Mouse (Mus musculus): Measurements from ENCODE around the gene Stxbp2. TPM values are rescaled to one million over a fixed set of nuclear protein-coding genes. Genes with fewer than 3 reads are reported as not detected.

Stxbp2 gene
- polyA plus RNA-seq, 1 experiment from 2014 or later = 29.3 TPM

Other genes starting within 250 kb of the Stxbp2 start
- 13.4 and 14.2 TPM in 2 replicates for gene Arhgef18, start 237.9 kb upstream of the Stxbp2 start, polyA plus RNA-seq (2016; fragmentation: Nextera tagmentation; extraction: Ambion mirVana)
- 3.7 and 4.4 TPM in 2 replicates for gene Pex11g, start 163.3 kb upstream of the Stxbp2 start, polyA plus RNA-seq (2016; fragmentation: Nextera tagmentation; extraction: Ambion mirVana)
- not detected in 2 replicates for gene Tex45, start 160.1 kb upstream of the Stxbp2 start, polyA plus RNA-seq (2016; fragmentation: Nextera tagmentation; extraction: Ambion mirVana)
- 69.3 and 78.4 TPM in 2 replicates for gene Zfp358, start 137.8 kb upstream of the Stxbp2 start, polyA plus RNA-seq (2016; fragmentation: Nextera tagmentation; extraction: Ambion mirVana)
- 68.5 and 72.4 TPM in 2 replicates for gene Mcoln1, start 130.5 kb upstream of the Stxbp2 start, polyA plus RNA-seq (2016; fragmentation: Nextera tagmentation; extraction: Ambion mirVana)
- gene Pnpla6, start 115.6 kb upstream of the Stxbp2 start, polyA plus RNA-seq (2016; fragmentation: Nextera tagmentation; extraction: Ambion mirVana) = 22.7 and 24.2 TPM in 2 replicates
- gene C330021F23Rik, start 63.0 kb upstream of the Stxbp2 start, polyA plus RNA-seq (2016; fragmentation: Nextera tagmentation; extraction: Ambion mirVana) = 2.9 and 3.1 TPM in 2 replicates
- 20.3 and 24.0 TPM in 2 replicates for gene Camsap3, start 43.7 kb upstream of the Stxbp2 start, polyA plus RNA-seq (2016; fragmentation: Nextera tagmentation; extraction: Ambion mirVana)
- gene Xab2, start 9.6 kb upstream of the Stxbp2 start, polyA plus RNA-seq (2016; fragmentation: Nextera tagmentation; extraction: Ambion mirVana) = 65.8 and 68.7 TPM in 2 replicates
- 115 and 121 TPM in 2 replicates for gene Pet100, start 9.4 kb upstream of the Stxbp2 start, polyA plus RNA-seq (2016; fragmentation: Nextera tagmentation; extraction: Ambion mirVana)
- 0.43 TPM in 1 of 2 replicates, not detected in the other for gene Pcp2, start 5.4 kb upstream of the Stxbp2 start, polyA plus RNA-seq (2016; fragmentation: Nextera tagmentation; extraction: Ambion mirVana)
- gene Retn, start 24.8 kb downstream of the Stxbp2 start, polyA plus RNA-seq (2016; fragmentation: Nextera tagmentation; extraction: Ambion mirVana) = 0.32 and 0.46 TPM in 2 replicates
- gene Mcemp1, start 34.8 kb downstream of the Stxbp2 start, polyA plus RNA-seq (2016; fragmentation: Nextera tagmentation; extraction: Ambion mirVana) = 0.13 TPM in 1 of 2 replicates, not detected in the other
- 6.7 and 7.0 TPM in 2 replicates for gene Fcor, start 41.4 kb downstream of the Stxbp2 start, polyA plus RNA-seq (2016; fragmentation: Nextera tagmentation; extraction: Ambion mirVana)
- 44.6 and 44.8 TPM in 2 replicates for gene Trappc5, start 45.3 kb downstream of the Stxbp2 start, polyA plus RNA-seq (2016; fragmentation: Nextera tagmentation; extraction: Ambion mirVana)
- 0.35 and 0.89 TPM in 2 replicates for gene Fcer2a, start 63.2 kb downstream of the Stxbp2 start, polyA plus RNA-seq (2016; fragmentation: Nextera tagmentation; extraction: Ambion mirVana)
- gene Clec4g, start 89.7 kb downstream of the Stxbp2 start, polyA plus RNA-seq (2016; fragmentation: Nextera tagmentation; extraction: Ambion mirVana) = not detected in 2 replicates
- gene Cd209a, start 118.0 kb downstream of the Stxbp2 start, polyA plus RNA-seq (2016; fragmentation: Nextera tagmentation; extraction: Ambion mirVana) = not detected in 2 replicates
- gene Cd209e, start 223.4 kb downstream of the Stxbp2 start, polyA plus RNA-seq (2016; fragmentation: Nextera tagmentation; extraction: Ambion mirVana) = not detected in 2 replicates
- gene Cd209d, start 247.6 kb downstream of the Stxbp2 start, polyA plus RNA-seq (2016; fragmentation: Nextera tagmentation; extraction: Ambion mirVana) = not detected in 2 replicates

Measured in forebrain, embryonic 12.5 days (tissue).